Mouse (Mus musculus) CH12.LX (cell line): ENCODE measurements around the gene Sp140. TPM values are rescaled to one million over a fixed set of nuclear protein-coding genes. Genes with fewer than 3 reads are reported as not detected.
"Not testable (repeated sequence)": the region's sequence is repeated elsewhere in the genome, so short reads cannot be mapped to it uniquely, and the experiment has no call there.

ENCODE experiments used
- DNase-seq: peaks from one replicate; pipeline ENCODE4 v3.0.0-alpha.2; 2013; ENCODE audit errors: extremely low read depth
- H3K27ac ChIP-seq: 2 replicates; pipeline ENCODE4 v1.5.1; 2012; ENCODE audit warnings: low read depth, mild to moderate bottlenecking, control low read depth, moderate library complexity; ENCODE audit not compliant: insufficient read depth
- H3K27me3 ChIP-seq: replicated peaks from 2 replicates; pipeline ENCODE3; 2012; ENCODE audit warnings: inconsistent platforms
- H3K36me3 ChIP-seq, 2 experiments: replicated peaks in 1 of 2; 2 replicates each; pipeline versions ENCODE3 to v1.6.1; 2012; ENCODE audit warnings: inconsistent platforms in 1 of 2, low read length in 1 of 2, mild to moderate bottlenecking in 1 of 2, mixed read lengths in 1 of 2, moderate library complexity in 1 of 2; ENCODE audit not compliant: control insufficient read depth in 1 of 2, insufficient read depth in 1 of 2
- H3K4me1 ChIP-seq, 2 experiments: 2 replicates each; pipeline ENCODE4 v1.6.1; 2012; ENCODE audit warnings: inconsistent platforms in 1 of 2, moderate library complexity in 1 of 2; ENCODE audit not compliant: insufficient read depth in 2 of 2, control insufficient read depth in 1 of 2
- H3K4me2 ChIP-seq: 2 replicates; pipeline ENCODE4 v1.6.1; 2012; ENCODE audit warnings: low read depth, mild to moderate bottlenecking, control low read depth; ENCODE audit not compliant: poor library complexity, insufficient read depth, severe bottlenecking
- H3K4me3 ChIP-seq, 3 experiments: fragments of 150-350 bp in 1 of 3; sonication (generic) in 1 of 3; replicated peaks in 1 of 3; 2 replicates each; pipeline versions ENCODE3 to v1.5.1; 2011 to 2012; ENCODE audit warnings: low read depth in 2 of 3, low read length in 2 of 3, mild to moderate bottlenecking in 2 of 3, moderate library complexity in 2 of 3, control low read depth in 1 of 3, improper control_type of control experiment in 1 of 3, inconsistent platforms in 1 of 3, mixed read lengths in 1 of 3; ENCODE audit not compliant: poor library complexity in 1 of 3
- H3K79me2 ChIP-seq: replicated peaks from 2 replicates; pipeline ENCODE4 v1.6.1; 2012; ENCODE audit warnings: mild to moderate bottlenecking, moderate library complexity; ENCODE audit not compliant: control insufficient read depth, poor library complexity, insufficient read depth, severe bottlenecking; ENCODE audit errors: extremely low read depth
- H3K9ac ChIP-seq: 2 replicates; pipeline ENCODE4 v1.6.1; 2012; ENCODE audit warnings: low read depth, mild to moderate bottlenecking, control low read depth, moderate library complexity; ENCODE audit not compliant: insufficient read depth
- H3K9me3 ChIP-seq: replicated peaks from 2 replicates; pipeline ENCODE3; 2012; ENCODE audit warnings: low read length, inconsistent platforms, mixed read lengths
- dilution Hi-C: fragments of 300-500 bp; cut with MboI; formaldehyde crosslinking; loops from 2 replicates; pipeline ENCODE4 v1.14.3; 2020; ENCODE audit warnings: low sequenced_read_pairs; ENCODE audit not compliant: extremely low pct_unique_long_range_greater_than_20kb, extremely low pct_ligation_motif_present
- in situ Hi-C: fragments of 300-500 bp; cut with MboI; formaldehyde crosslinking; loops from 3 replicates; pipeline ENCODE4 v1.14.3; 2019; ENCODE audit warnings: low sequenced_read_pairs, low pct_ligation_motif_present, low pct_unique_long_range_greater_than_20kb, mixed read lengths
- polyA plus RNA-seq: library from polyadenylated mRNA; unstranded; fragments of >175 nt; gene quantifications from 2 replicates; pipeline ENCODE4 v1.2.1, GENCODE M21; 2012; ENCODE audit warnings: low read depth; ENCODE audit not compliant: insufficient read length
- total RNA-seq, 2 experiments: library from RNA; depleted of rRNA; stranded (reverse); fragments of 300-350 nt in 1 of 2; fragments of >200 nt in 1 of 2; gene quantifications; 2 replicates each; pipeline ENCODE4 v1.2.3; 2012 to 2014

Sp140 gene
- total and polyA plus RNA-seq, 3 experiments: 127 to 241 (median 197) TPM

- H3K27ac ChIP-seq, H3K79me2 ChIP-seq, H3K4me2 ChIP-seq, DNase-seq, H3K9me3 ChIP-seq, H3K9ac ChIP-seq, in situ Hi-C loops, H3K27me3 ChIP-seq, H3K4me3 ChIP-seq, dilution Hi-C loops: not testable (repeated sequence)
- H3K4me1 ChIP-seq: peaks cover 2 to 35% of the 10 kb centered on the region in 2 experiments; a peak in 3 of 4 replicates
- peaks cover 8 to 15% of the 10 kb centered on the region in 2 experiments for H3K36me3 ChIP-seq
Measured at GRCm38 (mm10) chr1:85615096-85615495, 14.9 kb downstream of the Sp140 start.

GRCm38 (mm10) chr1:85615819-85616218 is 15.6 kb downstream of the Sp140 start:
- H3K9me3 ChIP-seq, DNase-seq, H3K4me2 ChIP-seq, in situ Hi-C loops, H3K27me3 ChIP-seq, H3K9ac ChIP-seq, H3K4me3 ChIP-seq, dilution Hi-C loops, H3K79me2 ChIP-seq, H3K27ac ChIP-seq: not testable (repeated sequence)
- Histone ChIP-seq H3K36me3 (peaks cover 10 to 11% of the 10 kb centered on the region in 2 experiments), H3K4me1 (peaks cover 2 to 38% of the 10 kb centered on the region in 2 experiments; a peak in 3 of 4 replicates)

GRCm38 (mm10) chr1:85617161-85617560 is 17.0 kb downstream of the Sp140 start:
- H3K27ac ChIP-seq, H3K36me3 ChIP-seq, H3K4me3 ChIP-seq, H3K27me3 ChIP-seq, dilution Hi-C loops, H3K9me3 ChIP-seq, H3K79me2 ChIP-seq, in situ Hi-C loops, DNase-seq: not testable (repeated sequence)
- peak overlapping the region; percentile 50; the same call in 1 of the 2 replicates for H3K4me2 ChIP-seq
- H3K9ac ChIP-seq: 0 out of 2 replicates have a peak overlapping the region, but pooled peaks have one; percentile 39
- H3K4me1 ChIP-seq: peaks cover 2 to 33% of the 10 kb centered on the region in 2 experiments; a peak in 3 of 4 replicates

- dilution Hi-C loops, H3K4me3 ChIP-seq, H3K27me3 ChIP-seq, H3K9ac ChIP-seq, H3K27ac ChIP-seq, H3K4me2 ChIP-seq, in situ Hi-C loops, H3K79me2 ChIP-seq, H3K9me3 ChIP-seq: not testable (repeated sequence)
- peak; percentile 38 for DNase-seq
- Histone ChIP-seq H3K36me3 (peaks cover 8 to 12% of the 10 kb centered on the region in 2 experiments), H3K4me1 (peaks cover 2 to 31% of the 10 kb centered on the region in 2 experiments; a peak in 3 of 4 replicates)
Measured at GRCm38 (mm10) chr1:85618689-85619088, 18.5 kb downstream of the Sp140 start.
